In genomic region chr2:106895326-106896023, GRCm38 (mm10) we compare ENCODE assay signal across 14 mouse cellular contexts.
DNase-seq lines count a peak whose midpoint lies in the region; ATAC-seq and TF ChIP-seq lines count a peak whose summit lies in the region.
"Had no signal": no experiment of that assay in that cellular context is flagged by ENCODE, and none has a peak within 500 bp of the region (broad histone marks: within the 10 kb centered on the region; RNA-seq: fewer than 3 reads in every experiment).

No protein-coding gene starts in this region.

- H3K27ac ChIP-seq in kidney, embryonic 14.5 days (ENCODE audit: low read depth, low read length) = no peak overlapping the region
- no peak overlapping the region for H3K27ac ChIP-seq in embryonic facial prominence, embryonic 12.5 days
- H3K27ac ChIP-seq in hindbrain, embryonic 15.5 days (replicated peaks) = no peak overlapping the region
- H3K27ac ChIP-seq: macrophage had no signal

- H3K4me1 ChIP-seq in kidney, embryonic 14.5 days (ENCODE audit: control insufficient read depth, insufficient read depth, low read length) = peaks cover 7% of the 10 kb centered on the region; the same call in 1 of the 2 replicates
- H3K4me1 ChIP-seq in embryonic facial prominence, embryonic 12.5 days = 0 out of 2 replicates have a peak, but pooled peaks cover 5% of the 10 kb centered on the region
- H3K4me1 ChIP-seq in hindbrain, embryonic 15.5 days (replicated peaks) = no peaks in the 10 kb centered on the region

- H3ac ChIP-seq in myocyte (ENCODE audit: control insufficient read depth, insufficient read length) = no peak overlapping the region

- TF ChIP-seq POLR2A in myocyte (IDR thresholded peaks at IDR 0.05; ENCODE audit: insufficient read length, low read depth) = no peak

- no peak overlapping the region for H3K9ac ChIP-seq in kidney, embryonic 14.5 days (ENCODE audit: low read depth, low read length)
- no peak overlapping the region for H3K9ac ChIP-seq in embryonic facial prominence, embryonic 12.5 days
- no peak overlapping the region for H3K9ac ChIP-seq in hindbrain, embryonic 15.5 days

- ATAC-seq in kidney, embryonic 14.5 days (ENCODE audit: low FRiP score, low TSS enrichment) = peak; percentile 75
- peak; percentile 74 for ATAC-seq in embryonic facial prominence, embryonic 12.5 days (ENCODE audit: insufficient number of reproducible peaks, insufficient read depth, low FRiP score, low TSS enrichment)
- ATAC-seq in hindbrain, embryonic 15.5 days (ENCODE audit: low FRiP score, low read depth) = peak; percentile 34
- no peak for ATAC-seq in erythroblast, adult 5-6 weeks (replicated peaks; ENCODE audit: low FRiP score, poor library complexity, severe bottlenecking)
- ATAC-seq: Patski had no signal

- no peaks in the 10 kb centered on the region for H3K9me3 ChIP-seq in kidney, embryonic 14.5 days (ENCODE audit: control insufficient read depth, low read length)
- no peaks in the 10 kb centered on the region for H3K9me3 ChIP-seq in embryonic facial prominence, embryonic 12.5 days
- no peaks in the 10 kb centered on the region for H3K9me3 ChIP-seq in hindbrain, embryonic 15.5 days

- WGBS in kidney, embryonic 14.5 days = 29% methylated on average over 11 of the region's 11 CpGs
- WGBS in embryonic facial prominence, embryonic 12.5 days = 22% methylated on average over 11 of the region's 11 CpGs
- 18% methylated on average over 11 of the region's 11 CpGs for WGBS in hindbrain, embryonic 15.5 days

- H3K27me3 ChIP-seq in kidney, embryonic 14.5 days (ENCODE audit: control insufficient read depth, insufficient read depth, low read length) = no peaks in the 10 kb centered on the region
- H3K27me3 ChIP-seq in embryonic facial prominence, embryonic 12.5 days = no peaks in the 10 kb centered on the region
- no peaks in the 10 kb centered on the region for H3K27me3 ChIP-seq in hindbrain, embryonic 15.5 days
- no peaks in the 10 kb centered on the region for H3K27me3 ChIP-seq in myocyte (ENCODE audit: control insufficient read depth, insufficient read depth, insufficient read length)

- no peak overlapping the region for H3K4me3 ChIP-seq in kidney, embryonic 14.5 days (ENCODE audit: low read length)
- no peak overlapping the region for H3K4me3 ChIP-seq in embryonic facial prominence, embryonic 12.5 days
- H3K4me3 ChIP-seq in hindbrain, embryonic 15.5 days = no peak overlapping the region
- H3K4me3 ChIP-seq in myocyte = no peak overlapping the region

- H3K4me2 ChIP-seq in kidney, embryonic 14.5 days (replicated peaks; ENCODE audit: low read depth, low read length) = no peak overlapping the region
- no peak overlapping the region for H3K4me2 ChIP-seq in embryonic facial prominence, embryonic 12.5 days (replicated peaks)
- no peak overlapping the region for H3K4me2 ChIP-seq in hindbrain, embryonic 15.5 days
- H3K4me2 ChIP-seq in myocyte (ENCODE audit: low read depth) = no peak overlapping the region

- H3K79me2 ChIP-seq in myocyte (ENCODE audit: control insufficient read depth, insufficient read depth) = no peaks in the 10 kb centered on the region

- no peaks in the 10 kb centered on the region for H3K36me3 ChIP-seq in kidney, embryonic 14.5 days (ENCODE audit: control insufficient read depth, insufficient read depth, low read length)
- no peaks in the 10 kb centered on the region for H3K36me3 ChIP-seq in embryonic facial prominence, embryonic 12.5 days
- H3K36me3 ChIP-seq in hindbrain, embryonic 15.5 days = no peaks in the 10 kb centered on the region
- no peaks in the 10 kb centered on the region for H3K36me3 ChIP-seq in myocyte (ENCODE audit: control insufficient read depth, insufficient read depth)

- DNase-seq in kidney, postnatal 25 days = no peak
- DNase-seq in spleen, postnatal 4 days (ENCODE audit: low spot score in 2 of 2) = no peak
- no peak for DNase-seq in adrenal gland, adult 2 months
- DNase-seq: adrenal gland, postnatal 36 days; cerebellum, adult 9-10 months; heart, postnatal 14 days; kidney, postnatal 36 days had no signal

TF ChIP-seq in myocyte, 11 proteins besides CTCF, POLR2A, EP300 and RAD21:
- TF ChIP-seq TCF3 (IDR thresholded peaks at IDR 0.05; ENCODE audit: insufficient read length, low read depth) (no peak), MYOG (IDR thresholded peaks at IDR 0.05; ENCODE audit: control insufficient read depth in 1 of 3, insufficient read depth in 1 of 3, insufficient read length in 2 of 3, low read depth in 2 of 3) (peak in 1 of 3 experiments; percentile 13), TCF12 (IDR thresholded peaks at IDR 0.05; ENCODE audit: insufficient read depth, poor library complexity, severe bottlenecking) (peak; percentile 18), CEBPB (IDR thresholded peaks at IDR 0.05; ENCODE audit: insufficient read depth, poor library complexity, severe bottlenecking) (no peak), MYOD1 (IDR thresholded peaks at IDR 0.05; ENCODE audit: control insufficient read depth in 1 of 3, insufficient read length in 2 of 3, low read depth in 2 of 3) (peak in 2 of 3 experiments; percentile 38 to 67), SRF (IDR thresholded peaks at IDR 0.05; ENCODE audit: control insufficient read depth, insufficient read length, low read depth) (no peak), MAX (IDR thresholded peaks at IDR 0.05; ENCODE audit: low read depth) (no peak)
